Mouse (Mus musculus) megakaryocyte progenitor cell, adult 5-6 weeks (primary cell): ENCODE data around the gene Rac2. TPM values are rescaled to one million over a fixed set of nuclear protein-coding genes. Genes with fewer than 3 reads are reported as not detected.

Experiments
- ATAC-seq: replicated peaks from 2 replicates; pipeline ENCODE4 v1.8.0; 2016; ENCODE audit warnings: mild to moderate bottlenecking, moderate TSS enrichment, inconsistent platforms; ENCODE audit not compliant: poor library complexity
- total RNA-seq, 2 experiments: library from RNA; stranded (forward) in 1 of 2; stranded (reverse) in 1 of 2; fragments of 157-497, 149-512 nt in 1 of 2; fragments of 200-1000 nt in 1 of 2; gene quantifications; 2 replicates each; pipeline versions ENCODE4 v1.2.3 to v1.2.4; 2015 to 2017

Gene Rac2
- total RNA-seq, 2 experiments from 2014 or later, result 243 to 402 TPM

DNA sequence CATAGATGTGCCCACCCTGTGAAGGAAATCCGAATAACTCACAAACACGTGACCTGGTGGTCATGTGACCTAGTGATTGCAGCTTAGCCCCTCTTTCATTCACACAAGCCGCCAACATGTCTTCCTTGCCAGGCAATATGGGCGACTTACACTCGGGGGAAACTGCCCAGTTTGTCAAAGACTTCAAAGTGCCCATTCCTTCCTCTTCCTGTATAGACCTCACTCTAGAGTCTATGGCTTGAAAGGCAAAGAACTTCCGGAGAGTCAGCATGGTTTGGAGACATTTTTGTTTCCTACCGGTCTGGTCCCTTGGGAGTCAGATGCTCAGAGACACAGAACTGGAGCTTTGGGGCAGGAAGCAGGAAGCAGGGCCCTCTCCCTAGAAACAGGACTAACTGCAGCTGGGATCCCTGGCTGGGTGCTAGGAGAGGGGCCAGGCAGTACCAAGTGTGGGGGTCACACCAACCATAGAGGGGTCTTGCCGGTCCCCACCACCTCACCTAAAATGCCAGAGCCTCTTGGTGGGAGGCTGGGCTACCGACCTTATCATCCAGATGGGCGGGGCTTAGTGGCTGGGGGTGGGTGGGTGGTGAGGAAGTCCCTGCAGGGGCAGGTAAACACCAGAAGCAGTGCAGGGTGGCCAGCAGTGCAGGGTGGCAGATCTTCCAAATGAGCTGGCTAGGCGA lies 43.7 kb downstream of the Rac2 start:
- ATAC-seq, result no peak

DNA sequence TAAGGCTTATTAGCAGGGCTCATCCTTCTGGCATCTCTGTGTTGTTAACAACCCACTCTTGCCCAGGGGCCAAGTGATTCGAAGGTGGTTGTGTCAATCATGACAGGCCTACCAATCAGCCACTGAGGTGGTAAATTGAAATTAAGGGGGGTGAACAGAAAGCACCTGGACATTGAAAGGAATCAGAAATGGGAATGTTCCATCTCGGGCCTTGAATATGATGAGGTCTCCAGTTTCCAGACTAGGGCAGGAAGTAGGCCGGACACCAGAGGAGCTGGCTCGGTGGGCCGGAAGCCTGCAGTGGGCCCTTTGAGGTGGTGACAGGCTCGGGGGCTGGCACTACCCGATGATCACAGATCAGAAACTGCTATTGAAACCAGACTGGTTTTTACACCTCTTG lies 44.6 kb downstream of the Rac2 start:
- no peak for ATAC-seq

DNA sequence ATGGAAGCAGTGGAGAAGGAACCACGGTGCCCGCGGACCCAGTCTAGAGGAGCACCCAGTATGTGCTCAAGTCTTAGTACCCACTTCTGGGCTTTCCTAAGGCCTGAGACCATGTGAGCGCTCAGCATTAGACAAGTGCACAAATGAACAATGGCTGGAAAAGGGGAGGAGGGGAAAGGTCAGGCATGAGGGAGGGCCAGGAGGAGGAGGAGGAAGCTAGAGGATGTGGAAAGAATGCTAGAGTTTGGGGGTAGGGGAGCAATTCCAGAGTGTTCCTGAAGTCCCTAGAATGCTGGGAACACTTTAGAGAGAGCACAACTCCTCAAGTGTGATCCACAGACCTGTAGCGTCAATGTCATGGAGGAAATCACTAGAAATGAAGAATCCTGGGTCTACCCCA lies 48.4 kb downstream of the Rac2 start:
- ATAC-seq, result no peak

DNA sequence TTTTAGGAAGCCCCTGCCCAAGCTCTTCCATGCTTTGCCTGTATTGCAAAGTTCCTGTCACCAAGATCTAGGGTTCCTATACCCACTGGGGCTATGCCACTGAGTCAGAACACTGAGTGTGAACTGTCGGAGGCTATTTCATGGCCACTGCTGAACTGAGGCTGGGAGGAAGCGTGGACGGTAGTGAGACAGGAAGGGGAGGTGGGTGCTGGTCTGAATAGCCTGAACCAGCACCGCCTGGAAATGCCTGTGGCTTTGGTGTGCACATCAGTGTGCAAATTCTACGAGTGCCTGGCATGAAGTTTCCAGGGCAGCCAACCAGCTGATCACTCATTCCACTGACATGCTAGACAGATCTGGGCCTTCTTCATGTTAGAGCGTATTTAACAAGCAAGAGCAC lies 50.7 kb downstream of the Rac2 start:
- no peak for ATAC-seq

DNA sequence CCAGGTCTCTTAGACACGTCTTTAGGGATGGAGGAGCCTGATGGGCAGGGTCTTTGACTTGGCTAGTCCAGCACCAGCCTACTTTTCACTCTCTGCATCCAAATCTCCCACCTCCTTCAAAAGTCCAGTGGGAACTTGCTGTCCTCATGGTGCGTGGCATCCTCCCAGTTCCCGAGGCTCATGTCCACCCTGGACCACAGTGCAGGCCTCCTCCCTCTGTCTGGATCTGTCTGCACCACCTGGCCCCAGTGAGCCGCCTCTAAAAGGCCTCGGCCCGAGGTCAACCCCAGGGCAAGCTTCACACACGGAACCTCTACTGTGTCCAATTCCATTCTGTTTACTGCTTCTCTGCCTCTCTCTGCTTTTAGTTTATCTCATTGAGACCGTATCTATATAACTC lies 51.3 kb downstream of the Rac2 start:
- ATAC-seq, result no peak

DNA sequence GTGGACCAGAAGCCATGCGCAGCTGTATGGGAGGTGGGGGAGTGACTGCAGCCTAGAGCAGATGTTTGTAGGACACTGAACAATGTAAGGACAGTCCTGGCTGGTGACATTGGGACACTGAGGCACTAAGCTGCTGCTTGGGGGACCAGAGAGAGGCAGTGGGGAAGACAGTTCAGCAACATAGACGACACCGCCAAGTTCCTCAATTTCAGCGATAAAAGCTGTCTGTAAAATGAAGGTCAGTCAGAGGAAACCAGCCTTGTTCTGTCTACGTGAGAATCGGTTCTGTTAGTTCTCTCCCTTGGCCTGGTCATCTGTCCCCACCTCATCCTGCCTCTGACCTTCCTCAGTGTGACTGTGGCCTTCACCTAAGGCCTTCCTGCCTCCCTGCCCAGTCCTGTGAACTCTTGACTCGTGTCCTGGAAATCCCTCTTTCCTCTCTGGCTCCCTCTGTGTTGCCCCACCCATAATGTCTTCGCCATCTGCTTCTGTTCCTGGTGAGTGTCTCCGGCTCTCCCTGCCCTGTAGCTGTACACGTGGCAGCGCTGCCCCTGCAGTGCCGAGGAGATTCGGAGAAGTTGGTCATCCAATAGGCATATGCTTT lies 52.4 kb downstream of the Rac2 start:
- ATAC-seq, result peak; percentile 31

DNA sequence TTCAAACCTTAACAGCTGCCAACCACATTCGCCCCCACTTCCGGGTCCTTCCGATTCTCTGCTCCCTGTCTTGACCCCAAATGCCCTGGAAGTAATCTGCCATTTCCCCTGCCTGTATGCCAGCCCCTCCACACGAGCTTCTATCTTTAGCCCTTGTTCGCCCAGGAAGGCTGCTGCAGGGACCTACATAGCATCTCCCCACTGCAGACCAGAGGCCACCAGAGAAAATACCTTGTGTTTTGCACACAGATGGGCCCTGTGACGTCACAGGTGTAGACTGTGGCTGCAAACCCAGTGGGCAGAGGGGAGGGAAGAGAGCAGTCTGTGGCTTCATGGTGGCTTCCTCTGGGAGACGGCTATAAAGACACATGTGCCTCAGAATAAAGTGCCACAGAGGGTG lies 54.4 kb downstream of the Rac2 start:
- no peak for ATAC-seq

DNA sequence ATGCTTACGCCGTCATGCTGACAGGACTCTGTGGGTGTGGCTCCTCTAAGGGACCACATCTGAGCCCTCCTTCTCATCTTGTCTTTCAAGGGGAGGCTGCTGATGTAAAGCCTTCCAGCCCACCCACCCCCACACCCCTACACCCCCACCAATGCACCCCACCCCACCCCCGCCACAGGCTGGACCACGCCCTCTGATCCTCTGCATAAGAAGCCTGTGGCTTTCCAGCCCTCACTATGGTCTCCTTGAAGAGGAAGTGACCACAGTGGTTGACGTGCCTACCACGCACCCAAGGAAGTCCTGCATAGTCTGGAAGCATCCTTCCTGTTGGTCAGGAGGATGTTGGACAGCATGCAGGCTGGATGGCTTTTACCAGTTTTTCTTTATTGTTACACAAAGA lies 56.8 kb downstream of the Rac2 start:
- ATAC-seq, result peak; percentile 42; the same call in 1 of the 2 replicates

DNA sequence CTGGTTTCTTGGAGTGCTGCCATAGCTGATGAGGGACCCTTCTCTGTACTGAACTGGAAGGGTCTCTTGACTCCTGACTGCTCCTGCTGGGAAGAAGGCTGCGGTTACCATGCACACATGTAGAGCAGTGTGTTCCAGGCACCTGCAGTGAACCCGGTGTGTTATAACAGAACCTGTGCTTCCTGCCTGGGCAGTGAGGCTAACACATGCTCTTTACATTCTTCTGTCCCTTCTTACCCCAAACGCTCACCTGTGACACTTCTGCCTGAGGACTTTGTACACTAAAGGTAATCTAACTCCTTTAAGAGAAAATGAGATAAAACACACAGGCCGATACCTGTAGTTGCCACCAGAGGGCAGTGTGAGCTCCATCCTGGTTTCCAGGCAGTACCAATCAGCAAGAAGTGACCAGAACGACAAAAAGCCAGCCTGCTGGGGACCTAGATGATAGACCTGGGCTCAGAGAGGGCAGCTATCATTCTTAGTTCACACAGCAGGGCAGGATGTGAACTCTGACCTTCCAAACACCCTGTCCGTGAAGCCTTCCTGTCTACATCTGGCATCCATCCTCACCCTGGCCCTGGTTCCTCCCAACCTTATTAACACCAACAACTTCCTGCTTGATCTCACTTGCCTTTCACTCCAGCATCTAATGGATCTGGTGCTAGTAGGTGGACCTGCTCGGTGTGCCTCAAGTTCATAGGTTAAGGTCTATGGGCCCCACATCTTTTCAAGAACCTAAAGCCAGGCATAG lies 58.0 kb downstream of the Rac2 start:
- ATAC-seq, result peak; percentile 69

DNA sequence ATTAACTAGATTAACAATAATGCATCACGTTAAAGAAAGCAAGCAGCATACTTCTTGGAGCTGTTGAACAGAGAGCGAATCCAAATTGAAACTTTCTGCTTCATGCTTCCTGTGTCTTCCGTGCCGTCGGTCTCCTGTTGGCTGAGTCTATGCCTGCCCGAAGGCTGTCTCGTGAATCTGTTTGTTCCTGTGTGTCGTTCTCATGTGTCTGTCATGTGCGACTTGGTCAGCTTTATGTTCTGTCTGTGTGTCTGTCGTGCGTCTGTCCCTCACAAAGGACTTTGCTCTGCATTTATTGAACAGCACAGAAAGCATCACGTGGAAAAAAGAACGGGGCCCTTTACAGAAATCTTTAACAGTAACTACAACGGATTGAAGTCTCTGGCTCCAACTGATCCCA lies 59.6 kb downstream of the Rac2 start:
- ATAC-seq, result no peak

DNA sequence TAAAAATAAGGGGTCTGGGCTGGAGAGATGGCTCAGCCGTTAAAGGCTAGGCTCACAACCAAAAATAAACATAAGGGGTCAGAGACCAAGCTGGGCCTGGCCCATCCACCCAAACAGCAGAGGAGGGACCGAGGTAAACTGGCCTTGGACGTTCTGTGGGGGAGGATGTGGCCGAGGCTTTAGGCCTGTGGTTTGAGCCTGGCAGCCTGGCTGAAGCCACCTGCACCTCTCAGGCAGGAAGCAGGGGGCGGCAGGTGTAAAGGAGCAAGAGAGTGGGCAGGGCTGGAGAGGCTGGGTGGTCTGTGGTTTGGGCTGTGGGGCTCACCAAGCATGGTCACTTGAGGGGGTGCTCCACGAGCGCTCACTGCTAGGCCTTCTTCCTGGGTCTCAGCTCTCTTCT lies 60.6 kb downstream of the Rac2 start:
- ATAC-seq, result no peak

DNA sequence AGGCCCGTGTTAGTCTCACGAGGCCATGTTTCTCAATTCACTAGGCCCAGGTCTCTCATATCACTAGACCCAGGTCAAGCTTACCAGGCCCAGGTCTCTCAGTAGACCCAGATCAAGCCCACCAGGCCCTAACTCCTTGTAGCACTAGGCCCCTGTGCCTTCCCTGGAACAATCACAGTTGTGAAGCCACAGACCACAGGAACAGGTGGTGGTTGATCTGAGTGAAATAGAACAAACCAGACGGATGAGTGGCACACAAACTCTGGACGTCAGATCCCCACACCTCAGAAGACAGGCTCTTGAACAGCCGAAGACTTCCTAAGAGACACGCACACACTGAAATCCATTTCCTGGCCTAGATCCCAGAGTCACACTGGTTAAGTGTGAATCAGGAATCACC lies 61.8 kb downstream of the Rac2 start:
- ATAC-seq, result 0 out of 2 replicates have a peak, but pooled peaks have one; percentile 24

DNA sequence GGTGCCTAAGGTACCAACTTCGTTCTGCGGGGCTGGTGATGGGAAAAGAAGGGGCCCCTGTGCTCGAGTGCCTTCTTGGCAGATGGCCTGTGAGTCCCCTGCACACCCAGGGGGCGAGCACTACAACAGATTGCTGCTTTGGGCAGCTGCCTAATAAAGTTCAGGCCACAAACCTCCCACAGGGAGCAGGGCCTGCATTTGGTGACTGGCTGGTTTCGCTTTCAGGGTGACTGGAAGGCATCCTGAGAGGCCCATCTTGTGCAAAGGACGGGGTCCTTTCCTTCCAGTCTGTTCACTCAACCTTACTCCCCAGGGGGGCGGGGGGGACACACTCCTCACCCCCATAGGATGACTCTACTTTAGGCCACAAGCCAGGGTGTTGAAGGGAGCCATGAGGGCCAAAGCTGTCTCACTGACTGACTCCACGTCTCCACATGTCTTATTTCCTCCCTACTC lies 62.4 kb downstream of the Rac2 start:
- peak; percentile 16; the same call in 1 of the 2 replicates for ATAC-seq

DNA sequence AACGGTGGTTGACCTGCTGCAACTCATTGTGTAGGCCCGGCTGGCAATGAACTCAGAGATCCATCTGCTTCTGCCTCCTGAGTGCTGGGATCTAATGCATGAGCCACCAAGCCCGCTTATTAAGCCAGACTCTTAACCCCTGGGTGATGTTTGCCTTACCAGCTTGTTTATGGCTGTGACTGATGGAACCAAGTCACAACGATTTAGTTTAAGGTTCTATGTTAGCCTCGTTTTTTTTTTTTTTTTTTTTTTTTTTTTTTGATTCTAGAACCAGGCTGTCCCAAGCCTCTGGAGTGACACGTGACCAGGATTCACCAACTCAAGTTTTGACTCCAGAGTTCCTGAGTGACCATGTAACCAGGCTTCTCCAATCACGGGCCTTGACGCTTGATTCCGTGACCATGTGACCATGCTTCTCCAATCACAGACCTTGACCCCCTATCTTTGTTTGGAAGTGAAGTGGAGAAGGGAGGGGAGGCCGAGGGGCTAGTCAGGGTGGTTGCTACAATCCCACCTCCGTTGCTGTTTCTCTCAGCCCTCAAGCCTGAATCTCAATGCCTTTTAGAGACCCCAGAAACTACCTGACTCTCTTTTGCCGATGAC lies 63.2 kb downstream of the Rac2 start:
- no peak for ATAC-seq

Other genes with a start within 250 kb of the Rac2 start
- 52.6 and 56.2 TPM in 2 replicates for gene Csf2rb, start 247.0 kb downstream of the Rac2 start, total RNA-seq (2015)
- 48.5 and 55.8 TPM in 2 replicates for gene Csf2rb, start 247.0 kb downstream of the Rac2 start, total RNA-seq (2017)
- not detected in 2 replicates for gene Tex33, start 176.9 kb downstream of the Rac2 start, total RNA-seq (2015)
- gene Tex33, start 176.9 kb downstream of the Rac2 start, total RNA-seq (2017), result not detected in 2 replicates
- gene Tst, start 166.9 kb downstream of the Rac2 start, total RNA-seq (2015), result 23.3 and 37.7 TPM in 2 replicates
- gene Tst, start 166.9 kb downstream of the Rac2 start, total RNA-seq (2017), result 9.8 and 16.2 TPM in 2 replicates
- gene Mpst, start 166.4 kb downstream of the Rac2 start, total RNA-seq (2015), result 3.4 and 5.9 TPM in 2 replicates
- gene Mpst, start 166.4 kb downstream of the Rac2 start, total RNA-seq (2017), result 22.7 and 37.3 TPM in 2 replicates
- gene Kctd17, start 144.2 kb downstream of the Rac2 start, total RNA-seq (2015), result 7.6 and 8.0 TPM in 2 replicates
- 8.3 and 10.3 TPM in 2 replicates for gene Kctd17, start 144.2 kb downstream of the Rac2 start, total RNA-seq (2017)
- not detected in 2 replicates for gene Tmprss6, start 104.1 kb downstream of the Rac2 start, total RNA-seq (2015)
- gene Tmprss6, start 104.1 kb downstream of the Rac2 start, total RNA-seq (2017), result not detected in 2 replicates
- gene Il2rb, start 77.5 kb downstream of the Rac2 start, total RNA-seq (2015), result 0.54 TPM in 2 replicates
- gene Il2rb, start 77.5 kb downstream of the Rac2 start, total RNA-seq (2017), result 0.04 and 0.10 TPM in 2 replicates
- 4.8 and 5.3 TPM in 2 replicates for gene C1qtnf6, start 41.4 kb downstream of the Rac2 start, total RNA-seq (2015)
- gene C1qtnf6, start 41.4 kb downstream of the Rac2 start, total RNA-seq (2017), result 0.30 and 0.46 TPM in 2 replicates
- gene Sstr3, start 28.1 kb downstream of the Rac2 start, total RNA-seq (2015), result not detected in 2 replicates
- gene Sstr3, start 28.1 kb downstream of the Rac2 start, total RNA-seq (2017), result not detected in 2 replicates
- gene Cyth4, start 24.3 kb upstream of the Rac2 start, total RNA-seq (2015), result 34.6 and 45.8 TPM in 2 replicates
- gene Cyth4, start 24.3 kb upstream of the Rac2 start, total RNA-seq (2017), result 74.9 and 87.2 TPM in 2 replicates
- gene Elfn2, start 146.0 kb upstream of the Rac2 start, total RNA-seq (2015), result not detected in 2 replicates
- gene Elfn2, start 146.0 kb upstream of the Rac2 start, total RNA-seq (2017), result 0.04 TPM in 1 of 2 replicates, not detected in the other
- 13.3 and 13.6 TPM in 2 replicates for gene Mfng, start 200.7 kb upstream of the Rac2 start, total RNA-seq (2015)
- 10.0 and 10.5 TPM in 2 replicates for gene Mfng, start 200.7 kb upstream of the Rac2 start, total RNA-seq (2017)
- gene Card10, start 230.3 kb upstream of the Rac2 start, total RNA-seq (2015), result 0.20 and 0.78 TPM in 2 replicates
- 0.12 and 0.14 TPM in 2 replicates for gene Card10, start 230.3 kb upstream of the Rac2 start, total RNA-seq (2017)